Mouse (Mus musculus): ENCODE data around the gene Uchl4. TPM values are rescaled to one million over a fixed set of nuclear protein-coding genes. Genes with fewer than 3 reads are reported as not detected.

Uchl4 gene
- polyA plus RNA-seq, 1 experiment from 2014 or later = 3.3 TPM

DNA sequence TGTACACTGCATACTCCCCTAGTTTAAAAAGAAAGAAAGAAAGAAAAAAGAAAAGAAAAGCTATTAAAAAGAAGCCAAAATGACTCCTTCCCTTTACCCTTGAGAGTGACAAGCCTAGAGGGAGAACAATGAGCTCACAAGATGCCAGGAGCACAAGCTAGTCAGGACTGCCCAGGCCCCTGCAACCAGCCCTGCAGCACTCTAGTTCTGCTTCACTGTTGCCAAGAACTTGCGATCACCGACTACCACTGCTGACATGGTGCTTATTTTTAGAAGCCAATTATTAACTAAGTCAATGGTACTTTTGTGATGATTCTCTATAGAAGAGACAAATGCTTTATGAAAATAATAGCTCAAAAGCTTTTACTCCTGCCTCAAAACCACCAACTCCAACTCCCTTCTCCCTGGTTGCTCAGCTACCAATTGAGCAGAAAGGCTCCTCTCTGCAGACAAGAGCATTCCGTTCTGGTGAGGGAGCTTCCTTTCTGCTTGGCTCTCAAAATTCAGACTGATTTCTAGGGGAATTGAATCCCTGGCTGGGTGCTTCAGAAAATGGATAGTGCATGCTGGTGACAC, 27.4 kb upstream of the Uchl4 start:
- ATAC-seq (ENCODE audit: low FRiP score, low TSS enrichment) = no peak
- Histone ChIP-seq H3K27me3 (ENCODE audit: control insufficient read depth, insufficient read depth, low read length) (no peaks in the 10 kb centered on the region), H3K9me3 (ENCODE audit: control insufficient read depth, low read length) (no peaks in the 10 kb centered on the region), H3K4me2 (replicated peaks; ENCODE audit: low read depth, low read length) (no peak overlapping the region), H3K4me1 (ENCODE audit: control insufficient read depth, insufficient read depth, low read length) (no peaks in the 10 kb centered on the region), H3K9ac (ENCODE audit: low read depth, low read length) (no peak overlapping the region), H3K4me3 (ENCODE audit: low read length) (no peak overlapping the region), H3K27ac (ENCODE audit: low read depth, low read length) (no peak overlapping the region), H3K36me3 (ENCODE audit: control insufficient read depth, insufficient read depth, low read length) (peaks cover 28% of the 10 kb centered on the region)
- 69% methylated on average over 3 of the region's 3 CpGs for WGBS

DNA sequence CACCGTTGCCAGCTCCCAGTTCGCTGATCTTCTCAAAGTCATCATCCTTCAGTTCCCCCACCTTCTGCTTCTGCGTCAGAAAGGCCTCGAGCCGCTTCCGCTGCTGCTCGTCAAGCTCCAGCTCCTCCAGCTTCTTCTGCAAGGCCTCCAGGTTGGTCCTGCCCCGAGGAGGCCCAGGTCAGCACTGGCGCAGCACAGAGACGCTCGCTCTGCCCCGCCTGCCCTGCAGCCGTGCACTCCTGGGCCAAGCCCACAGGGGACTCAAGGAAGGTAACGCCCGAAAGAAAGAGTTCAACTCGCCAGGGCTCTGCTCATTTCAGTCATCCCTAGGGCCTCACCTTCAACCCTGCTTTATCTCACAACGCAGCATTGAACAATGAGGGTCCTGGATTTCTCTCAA, 20.5 kb upstream of the Uchl4 start:
- no peak for ATAC-seq (ENCODE audit: low FRiP score, low TSS enrichment)
- H3K27me3 ChIP-seq (ENCODE audit: control insufficient read depth, insufficient read depth, low read length) = no peaks in the 10 kb centered on the region
- no peak overlapping the region for H3K4me3 ChIP-seq (ENCODE audit: low read length)
- no peak overlapping the region for H3K27ac ChIP-seq (ENCODE audit: low read depth, low read length)
- H3K36me3 ChIP-seq (ENCODE audit: control insufficient read depth, insufficient read depth, low read length) = peaks cover 16% of the 10 kb centered on the region
- H3K4me1 ChIP-seq (ENCODE audit: control insufficient read depth, insufficient read depth, low read length) = peaks cover 18% of the 10 kb centered on the region
- 77% methylated on average over 17 of the region's 17 CpGs for WGBS
- H3K9ac ChIP-seq (ENCODE audit: low read depth, low read length) = no peak overlapping the region
- H3K9me3 ChIP-seq (ENCODE audit: control insufficient read depth, low read length) = no peaks in the 10 kb centered on the region
- H3K4me2 ChIP-seq (replicated peaks; ENCODE audit: low read depth, low read length) = no peak overlapping the region

DNA sequence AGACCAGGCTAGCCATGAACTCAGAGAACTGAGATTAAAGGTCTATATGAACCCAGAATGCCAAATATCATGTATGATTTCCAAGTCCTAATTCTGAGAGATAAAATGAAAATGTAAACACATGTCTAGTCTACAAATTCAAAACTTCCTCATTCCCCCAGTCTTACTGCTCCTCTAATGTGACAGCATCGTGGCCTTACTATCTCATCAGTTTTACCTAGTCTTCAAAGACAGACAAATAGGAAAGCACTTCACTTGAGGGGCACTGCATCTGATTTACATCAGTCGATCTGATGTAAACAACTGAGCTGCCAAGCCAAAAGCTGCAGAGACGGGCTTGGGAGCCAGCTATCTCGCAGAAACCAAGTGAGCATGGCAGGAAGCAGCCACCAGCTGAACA, 18.9 kb upstream of the Uchl4 start:
- Histone ChIP-seq H3K9me3 (ENCODE audit: control insufficient read depth, low read length) (no peaks in the 10 kb centered on the region), H3K27me3 (ENCODE audit: control insufficient read depth, insufficient read depth, low read length) (no peaks in the 10 kb centered on the region), H3K4me2 (replicated peaks; ENCODE audit: low read depth, low read length) (no peak overlapping the region), H3K27ac (ENCODE audit: low read depth, low read length) (no peak overlapping the region), H3K4me1 (ENCODE audit: control insufficient read depth, insufficient read depth, low read length) (peaks cover 21% of the 10 kb centered on the region), H3K36me3 (ENCODE audit: control insufficient read depth, insufficient read depth, low read length) (peaks cover 8% of the 10 kb centered on the region), H3K9ac (ENCODE audit: low read depth, low read length) (no peak overlapping the region), H3K4me3 (ENCODE audit: low read length) (no peak overlapping the region)
- WGBS = 77% methylated on average over 4 of the region's 4 CpGs
- no peak for ATAC-seq (ENCODE audit: low FRiP score, low TSS enrichment)

DNA sequence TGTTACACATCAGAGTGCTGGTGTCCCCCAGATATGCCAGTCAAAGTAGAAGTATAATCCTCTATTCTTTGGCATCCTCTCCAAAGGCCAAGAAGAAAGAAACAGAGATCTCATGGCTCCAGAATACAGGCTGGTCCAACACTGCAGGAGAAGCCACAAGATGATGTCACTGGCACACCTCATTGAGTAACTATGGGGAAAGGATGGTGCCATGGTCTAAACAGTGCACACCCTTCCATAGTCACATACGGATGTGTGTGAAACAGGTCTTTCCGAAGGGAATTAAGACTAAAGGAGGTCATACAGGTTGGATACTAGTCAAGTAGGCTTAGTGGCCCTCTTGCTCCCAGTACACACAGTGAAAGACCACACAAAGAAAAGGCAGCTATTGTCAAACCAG, 18.4 kb upstream of the Uchl4 start:
- ATAC-seq (ENCODE audit: low FRiP score, low TSS enrichment) = no peak
- Histone ChIP-seq H3K36me3 (ENCODE audit: control insufficient read depth, insufficient read depth, low read length) (peaks cover 8% of the 10 kb centered on the region), H3K9me3 (ENCODE audit: control insufficient read depth, low read length) (no peaks in the 10 kb centered on the region), H3K9ac (ENCODE audit: low read depth, low read length) (no peak overlapping the region), H3K27me3 (ENCODE audit: control insufficient read depth, insufficient read depth, low read length) (no peaks in the 10 kb centered on the region), H3K4me1 (ENCODE audit: control insufficient read depth, insufficient read depth, low read length) (peaks cover 21% of the 10 kb centered on the region), H3K4me2 (replicated peaks; ENCODE audit: low read depth, low read length) (no peak overlapping the region), H3K27ac (ENCODE audit: low read depth, low read length) (no peak overlapping the region), H3K4me3 (ENCODE audit: low read length) (no peak overlapping the region)
- WGBS = 95% methylated on average over 2 of the region's 2 CpGs

GRCm38 (mm10) chr9:64217887-64218286, 17.1 kb upstream of the Uchl4 start:
- no peaks in the 10 kb centered on the region for H3K27me3 ChIP-seq (ENCODE audit: control insufficient read depth, insufficient read depth, low read length)
- H3K27ac ChIP-seq (ENCODE audit: low read depth, low read length) = no peak overlapping the region
- H3K4me1 ChIP-seq (ENCODE audit: control insufficient read depth, insufficient read depth, low read length) = peaks cover 21% of the 10 kb centered on the region
- H3K4me2 ChIP-seq (replicated peaks; ENCODE audit: low read depth, low read length) = no peak overlapping the region
- H3K9me3 ChIP-seq (ENCODE audit: control insufficient read depth, low read length) = no peaks in the 10 kb centered on the region
- no peak overlapping the region for H3K4me3 ChIP-seq (ENCODE audit: low read length)
- no peak for ATAC-seq (ENCODE audit: low FRiP score, low TSS enrichment)
- H3K9ac ChIP-seq (ENCODE audit: low read depth, low read length) = no peak overlapping the region
- H3K36me3 ChIP-seq (ENCODE audit: control insufficient read depth, insufficient read depth, low read length) = no peaks in the 10 kb centered on the region

DNA sequence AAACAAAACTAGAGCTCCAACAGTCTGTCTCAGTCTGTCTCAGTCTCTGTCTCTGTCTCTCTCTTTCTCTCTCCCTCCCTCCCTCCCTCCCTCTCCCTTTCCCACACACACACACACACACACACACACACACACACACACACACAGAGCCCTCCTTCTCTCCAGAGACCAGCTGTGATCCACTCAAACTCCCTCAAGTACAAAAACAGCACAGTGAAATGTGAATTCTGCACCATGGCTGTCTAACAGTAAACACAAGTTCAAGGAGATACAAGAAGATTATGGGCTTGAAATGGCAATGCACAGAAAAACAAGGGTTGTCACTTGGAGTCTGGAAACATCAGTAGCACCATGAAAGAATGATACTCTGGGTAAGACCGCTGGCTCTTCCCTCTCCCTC, 15.7 kb upstream of the Uchl4 start:
- ATAC-seq (ENCODE audit: low FRiP score, low TSS enrichment) = no peak
- H3K4me1 ChIP-seq (ENCODE audit: control insufficient read depth, insufficient read depth, low read length) = peaks cover 21% of the 10 kb centered on the region
- WGBS = 42% methylated on average over 1 of the region's 1 CpGs

GRCm38 (mm10) chr9:64219772-64220420, 15.1 kb upstream of the Uchl4 start:
- Histone ChIP-seq H3K4me2 (replicated peaks; ENCODE audit: low read depth, low read length) (no peak overlapping the region), H3K27ac (ENCODE audit: low read depth, low read length) (peak overlapping the region; percentile 73; the same call in 1 of the 2 replicates), H3K36me3 (ENCODE audit: control insufficient read depth, insufficient read depth, low read length) (no peaks in the 10 kb centered on the region), H3K27me3 (ENCODE audit: control insufficient read depth, insufficient read depth, low read length) (no peaks in the 10 kb centered on the region), H3K4me3 (ENCODE audit: low read length) (no peak overlapping the region), H3K4me1 (ENCODE audit: control insufficient read depth, insufficient read depth, low read length) (peaks cover 21% of the 10 kb centered on the region), H3K9ac (ENCODE audit: low read depth, low read length) (no peak overlapping the region), H3K9me3 (ENCODE audit: control insufficient read depth, low read length) (no peaks in the 10 kb centered on the region)
- ATAC-seq (ENCODE audit: low FRiP score, low TSS enrichment) = 0 out of 2 replicates have a peak, but pooled peaks have one; percentile 30
- WGBS = 72% methylated on average over 10 of the region's 10 CpGs

More for the DNA sequence above, 15.7 kb upstream of the Uchl4 start:
- Histone ChIP-seq H3K4me2 (replicated peaks; ENCODE audit: low read depth, low read length) (no peak overlapping the region), H3K36me3 (ENCODE audit: control insufficient read depth, insufficient read depth, low read length) (no peaks in the 10 kb centered on the region), H3K27me3 (ENCODE audit: control insufficient read depth, insufficient read depth, low read length) (no peaks in the 10 kb centered on the region), H3K9ac (ENCODE audit: low read depth, low read length) (no peak overlapping the region), H3K27ac (ENCODE audit: low read depth, low read length) (peak overlapping the region; percentile 73; the same call in 1 of the 2 replicates), H3K4me3 (ENCODE audit: low read length) (no peak overlapping the region), H3K9me3 (ENCODE audit: control insufficient read depth, low read length) (no peaks in the 10 kb centered on the region)

DNA sequence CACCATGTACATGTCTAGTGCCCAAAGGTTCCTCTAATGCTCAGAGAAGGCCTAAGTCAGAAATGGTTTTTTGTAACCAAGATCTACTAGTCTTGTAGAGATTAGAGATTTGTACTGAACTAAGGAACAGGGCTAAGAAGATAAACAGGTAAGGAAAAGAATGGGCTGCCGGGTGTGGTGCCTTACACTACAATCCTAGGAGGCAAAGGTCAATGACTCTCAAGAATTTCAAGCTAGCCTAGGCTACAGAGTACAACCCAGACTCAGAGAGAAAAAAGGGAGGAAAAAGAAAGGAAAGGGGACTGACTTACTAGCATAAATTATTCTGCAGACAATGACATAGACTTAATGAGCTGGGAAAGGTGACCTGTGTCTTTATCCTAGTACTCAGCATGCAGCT, 14.4 kb upstream of the Uchl4 start:
- H3K4me1 ChIP-seq (ENCODE audit: control insufficient read depth, insufficient read depth, low read length) = peaks cover 21% of the 10 kb centered on the region
- H3K4me2 ChIP-seq (replicated peaks; ENCODE audit: low read depth, low read length) = no peak overlapping the region
- no peak overlapping the region for H3K9ac ChIP-seq (ENCODE audit: low read depth, low read length)
- WGBS = 47% methylated on average over 1 of the region's 1 CpGs
- H3K4me3 ChIP-seq (ENCODE audit: low read length) = no peak overlapping the region
- ATAC-seq (ENCODE audit: low FRiP score, low TSS enrichment) = no peak
- no peak overlapping the region for H3K27ac ChIP-seq (ENCODE audit: low read depth, low read length)
- no peaks in the 10 kb centered on the region for H3K36me3 ChIP-seq (ENCODE audit: control insufficient read depth, insufficient read depth, low read length)
- H3K9me3 ChIP-seq (ENCODE audit: control insufficient read depth, low read length) = no peaks in the 10 kb centered on the region
- no peaks in the 10 kb centered on the region for H3K27me3 ChIP-seq (ENCODE audit: control insufficient read depth, insufficient read depth, low read length)

DNA sequence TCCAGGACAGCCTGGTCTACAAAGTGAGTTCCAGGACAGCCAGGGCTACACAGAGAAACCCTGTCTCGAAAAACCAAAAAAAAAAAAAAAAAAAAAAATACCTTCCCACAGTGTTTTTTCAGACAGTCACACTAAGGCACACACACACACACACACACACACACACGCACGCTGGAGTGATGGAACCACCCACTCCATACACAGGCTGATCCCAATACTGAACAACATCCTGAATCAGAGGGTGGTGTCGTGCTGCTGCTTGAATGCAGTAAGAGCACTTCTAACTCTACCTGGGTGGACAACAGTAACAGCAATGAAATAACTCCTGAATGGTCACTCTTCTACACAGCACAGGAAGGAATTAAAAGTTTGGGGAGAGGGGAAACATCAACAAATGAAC, 13.5 kb upstream of the Uchl4 start:
- H3K27me3 ChIP-seq (ENCODE audit: control insufficient read depth, insufficient read depth, low read length) = no peaks in the 10 kb centered on the region
- H3K9me3 ChIP-seq (ENCODE audit: control insufficient read depth, low read length) = no peaks in the 10 kb centered on the region
- no peak overlapping the region for H3K4me3 ChIP-seq (ENCODE audit: low read length)
- WGBS = 78% methylated on average over 4 of the region's 4 CpGs
- H3K4me1 ChIP-seq (ENCODE audit: control insufficient read depth, insufficient read depth, low read length) = peaks cover 21% of the 10 kb centered on the region
- no peak for ATAC-seq (ENCODE audit: low FRiP score, low TSS enrichment)
- H3K27ac ChIP-seq (ENCODE audit: low read depth, low read length) = no peak overlapping the region
- H3K4me2 ChIP-seq (replicated peaks; ENCODE audit: low read depth, low read length) = no peak overlapping the region
- H3K9ac ChIP-seq (ENCODE audit: low read depth, low read length) = no peak overlapping the region
- no peaks in the 10 kb centered on the region for H3K36me3 ChIP-seq (ENCODE audit: control insufficient read depth, insufficient read depth, low read length)
